Mouse (Mus musculus): ENCODE data around the gene St6galnac6. TPM values are rescaled to one million over a fixed set of nuclear protein-coding genes. Genes with fewer than 3 reads are reported as not detected.

Gene St6galnac6
- polyA plus RNA-seq, 1 experiment from 2014 or later, result 7.4 TPM

- Histone ChIP-seq H3K9me3 (ENCODE audit: control insufficient read depth, low read depth, low read length) (no peaks in the 10 kb centered on the region), H3K9ac (replicated peaks; ENCODE audit: low read depth, low read length) (no peak overlapping the region), H3K27ac (ENCODE audit: low read length) (no peak overlapping the region), H3K4me1 (ENCODE audit: control insufficient read depth, insufficient read depth, low read length) (peaks cover 7% of the 10 kb centered on the region; the same call in 1 of the 2 replicates), H3K36me3 (ENCODE audit: control insufficient read depth, insufficient read depth, low read length) (peaks cover 49% of the 10 kb centered on the region), H3K4me3 (ENCODE audit: low read depth, low read length) (no peak overlapping the region), H3K4me2 (replicated peaks; ENCODE audit: low read depth, low read length) (no peak overlapping the region), H3K27me3 (ENCODE audit: control insufficient read depth, insufficient read depth, low read length) (no peaks in the 10 kb centered on the region)
- WGBS, result 71% methylated on average over 5 of the region's 5 CpGs
- no peak for ATAC-seq (ENCODE audit: insufficient number of reproducible peaks, insufficient read depth, low FRiP score, low read depth)
Observed at GRCm38 (mm10) chr2:32568149-32568548, 31.4 kb upstream of the St6galnac6 start.

GRCm38 (mm10) chr2:32568941-32569340 lies 30.6 kb upstream of the St6galnac6 start:
- H3K4me2 ChIP-seq (replicated peaks; ENCODE audit: low read depth, low read length), result no peak overlapping the region
- WGBS, result 91% methylated on average over 3 of the region's 3 CpGs
- H3K36me3 ChIP-seq (ENCODE audit: control insufficient read depth, insufficient read depth, low read length), result peaks cover 41% of the 10 kb centered on the region
- no peak overlapping the region for H3K27ac ChIP-seq (ENCODE audit: low read length)
- no peak overlapping the region for H3K4me3 ChIP-seq (ENCODE audit: low read depth, low read length)
- no peaks in the 10 kb centered on the region for H3K27me3 ChIP-seq (ENCODE audit: control insufficient read depth, insufficient read depth, low read length)
- H3K4me1 ChIP-seq (ENCODE audit: control insufficient read depth, insufficient read depth, low read length), result peaks cover 7% of the 10 kb centered on the region; the same call in 1 of the 2 replicates
- ATAC-seq (ENCODE audit: insufficient number of reproducible peaks, insufficient read depth, low FRiP score, low read depth), result no peak
- H3K9ac ChIP-seq (replicated peaks; ENCODE audit: low read depth, low read length), result no peak overlapping the region
- H3K9me3 ChIP-seq (ENCODE audit: control insufficient read depth, low read depth, low read length), result no peaks in the 10 kb centered on the region

- WGBS, result 1% methylated on average over 36 of the region's 36 CpGs
- peak; percentile 82 for ATAC-seq (ENCODE audit: insufficient number of reproducible peaks, insufficient read depth, low FRiP score, low read depth)
Observed at GRCm38 (mm10) chr2:32570698-32571494, 28.6 kb upstream of the St6galnac6 start, which contains the start of gene Dpm2. Gene Dpm2 (plus strand): TSS chr2:32570858.

GRCm38 (mm10) chr2:32572196-32572595 lies 27.3 kb upstream of the St6galnac6 start:
- peaks cover 15% of the 10 kb centered on the region for H3K36me3 ChIP-seq (ENCODE audit: control insufficient read depth, insufficient read depth, low read length)
- H3K4me1 ChIP-seq (ENCODE audit: control insufficient read depth, insufficient read depth, low read length), result peaks cover 11% of the 10 kb centered on the region; the same call in 1 of the 2 replicates
- H3K27me3 ChIP-seq (ENCODE audit: control insufficient read depth, insufficient read depth, low read length), result no peaks in the 10 kb centered on the region
- no peaks in the 10 kb centered on the region for H3K9me3 ChIP-seq (ENCODE audit: control insufficient read depth, low read depth, low read length)
- H3K4me3 ChIP-seq (ENCODE audit: low read depth, low read length), result no peak overlapping the region
- WGBS, result 92% methylated on average over 11 of the region's 11 CpGs
- no peak overlapping the region for H3K27ac ChIP-seq (ENCODE audit: low read length)
- H3K9ac ChIP-seq (replicated peaks; ENCODE audit: low read depth, low read length), result no peak overlapping the region
- no peak overlapping the region for H3K4me2 ChIP-seq (replicated peaks; ENCODE audit: low read depth, low read length)
- ATAC-seq (ENCODE audit: insufficient number of reproducible peaks, insufficient read depth, low FRiP score, low read depth), result no peak

More at GRCm38 (mm10) chr2:32570698-32571494, 28.6 kb upstream of the St6galnac6 start, which contains the start of gene Dpm2:
- Histone ChIP-seq H3K4me3 (ENCODE audit: low read depth, low read length) (peak within 1 kb of the TSS; percentile 73), H3K4me1 (ENCODE audit: control insufficient read depth, insufficient read depth, low read length) (peaks cover 11% of the 10 kb centered on the region; the same call in 1 of the 2 replicates), H3K27ac (ENCODE audit: low read length) (peak within 1 kb of the TSS; percentile 46; the same call in 1 of the 2 replicates), H3K27me3 (ENCODE audit: control insufficient read depth, insufficient read depth, low read length) (no peaks in the 10 kb centered on the region), H3K4me2 (replicated peaks; ENCODE audit: low read depth, low read length) (peak within 1 kb of the TSS; percentile 87), H3K9me3 (ENCODE audit: control insufficient read depth, low read depth, low read length) (no peaks in the 10 kb centered on the region), H3K9ac (replicated peaks; ENCODE audit: low read depth, low read length) (peak within 1 kb of the TSS; percentile 67), H3K36me3 (ENCODE audit: control insufficient read depth, insufficient read depth, low read length) (peaks cover 23% of the 10 kb centered on the region)

GRCm38 (mm10) chr2:32574497-32574896 lies 25.0 kb upstream of the St6galnac6 start, which contains the start of gene Pip5kl1:
Gene Pip5kl1 (plus strand): TSS chr2:32574797.
- H3K4me1 ChIP-seq (ENCODE audit: control insufficient read depth, insufficient read depth, low read length), result peaks cover 11% of the 10 kb centered on the region; the same call in 1 of the 2 replicates

GRCm38 (mm10) chr2:32574901-32575585 lies 24.5 kb upstream of the St6galnac6 start:
- Histone ChIP-seq H3K27me3 (ENCODE audit: control insufficient read depth, insufficient read depth, low read length) (0 out of 2 replicates have a peak, but pooled peaks cover 4% of the 10 kb centered on the region), H3K4me3 (ENCODE audit: low read depth, low read length) (peak overlapping the region; percentile 33), H3K27ac (ENCODE audit: low read length) (no peak overlapping the region), H3K4me2 (replicated peaks; ENCODE audit: low read depth, low read length) (peak overlapping the region; percentile 63), H3K9ac (replicated peaks; ENCODE audit: low read depth, low read length) (peak overlapping the region; percentile 40), H3K9me3 (ENCODE audit: control insufficient read depth, low read depth, low read length) (no peaks in the 10 kb centered on the region), H3K36me3 (ENCODE audit: control insufficient read depth, insufficient read depth, low read length) (no peaks in the 10 kb centered on the region), H3K4me1 (ENCODE audit: control insufficient read depth, insufficient read depth, low read length) (peaks cover 11% of the 10 kb centered on the region; the same call in 1 of the 2 replicates)
- no peak for ATAC-seq (ENCODE audit: insufficient number of reproducible peaks, insufficient read depth, low FRiP score, low read depth)
- WGBS, result 2% methylated on average over 26 of the region's 26 CpGs

More at GRCm38 (mm10) chr2:32574497-32574896, 25.0 kb upstream of the St6galnac6 start, which contains the start of gene Pip5kl1:
- Histone ChIP-seq H3K36me3 (ENCODE audit: control insufficient read depth, insufficient read depth, low read length) (no peaks in the 10 kb centered on the region), H3K27me3 (ENCODE audit: control insufficient read depth, insufficient read depth, low read length) (0 out of 2 replicates have a peak, but pooled peaks cover 1% of the 10 kb centered on the region), H3K9me3 (ENCODE audit: control insufficient read depth, low read depth, low read length) (no peaks in the 10 kb centered on the region), H3K4me3 (ENCODE audit: low read depth, low read length) (peak within 1 kb of the TSS; percentile 33), H3K9ac (replicated peaks; ENCODE audit: low read depth, low read length) (peak within 1 kb of the TSS; percentile 40), H3K4me2 (replicated peaks; ENCODE audit: low read depth, low read length) (peak within 1 kb of the TSS; percentile 63), H3K27ac (ENCODE audit: low read length) (no peak within 1 kb of the TSS)
- ATAC-seq (ENCODE audit: insufficient number of reproducible peaks, insufficient read depth, low FRiP score, low read depth), result no peak
- 77% methylated on average over 6 of the region's 6 CpGs for WGBS

GRCm38 (mm10) chr2:32575586-32576160 lies 23.8 kb upstream of the St6galnac6 start, which contains the start of gene 9430097D07Rik:
Gene 9430097D07Rik (minus strand): TSS chr2:32575684.
- 6% methylated on average over 28 of the region's 28 CpGs for WGBS
- H3K36me3 ChIP-seq (ENCODE audit: control insufficient read depth, insufficient read depth, low read length), result no peaks in the 10 kb centered on the region
- H3K4me3 ChIP-seq (ENCODE audit: low read depth, low read length), result peak within 1 kb of the TSS; percentile 33
- H3K9me3 ChIP-seq (ENCODE audit: control insufficient read depth, low read depth, low read length), result no peaks in the 10 kb centered on the region
- H3K27ac ChIP-seq (ENCODE audit: low read length), result no peak within 1 kb of the TSS
- no peak for ATAC-seq (ENCODE audit: insufficient number of reproducible peaks, insufficient read depth, low FRiP score, low read depth)
- H3K4me1 ChIP-seq (ENCODE audit: control insufficient read depth, insufficient read depth, low read length), result peaks cover 11% of the 10 kb centered on the region; the same call in 1 of the 2 replicates
- H3K4me2 ChIP-seq (replicated peaks; ENCODE audit: low read depth, low read length), result peak within 1 kb of the TSS; percentile 63
- H3K27me3 ChIP-seq (ENCODE audit: control insufficient read depth, insufficient read depth, low read length), result 0 out of 2 replicates have a peak, but pooled peaks cover 4% of the 10 kb centered on the region
- peak within 1 kb of the TSS; percentile 40 for H3K9ac ChIP-seq (replicated peaks; ENCODE audit: low read depth, low read length)

- Histone ChIP-seq H3K27ac (ENCODE audit: low read length) (no peak overlapping the region), H3K27me3 (ENCODE audit: control insufficient read depth, insufficient read depth, low read length) (0 out of 2 replicates have a peak, but pooled peaks cover 4% of the 10 kb centered on the region), H3K9ac (replicated peaks; ENCODE audit: low read depth, low read length) (no peak overlapping the region), H3K9me3 (ENCODE audit: control insufficient read depth, low read depth, low read length) (no peaks in the 10 kb centered on the region), H3K4me2 (replicated peaks; ENCODE audit: low read depth, low read length) (no peak overlapping the region), H3K4me1 (ENCODE audit: control insufficient read depth, insufficient read depth, low read length) (peaks cover 7% of the 10 kb centered on the region; the same call in 1 of the 2 replicates), H3K36me3 (ENCODE audit: control insufficient read depth, insufficient read depth, low read length) (no peaks in the 10 kb centered on the region), H3K4me3 (ENCODE audit: low read depth, low read length) (no peak overlapping the region)
- 85% methylated on average over 9 of the region's 9 CpGs for WGBS
- no peak for ATAC-seq (ENCODE audit: insufficient number of reproducible peaks, insufficient read depth, low FRiP score, low read depth)
Observed at GRCm38 (mm10) chr2:32576532-32576931, 23.0 kb upstream of the St6galnac6 start.
